Mouse (Mus musculus) forebrain, embryonic 13.5 days (tissue): ENCODE data around the gene Casp8. TPM values are rescaled to one million over a fixed set of nuclear protein-coding genes. Genes with fewer than 3 reads are reported as not detected.
"Not testable (repeated sequence)": the region's sequence is repeated elsewhere in the genome, so short reads cannot be mapped to it uniquely, and the experiment has no call there.

Experiments
- ATAC-seq: fragments of 200-750 bp; cut with Nextera tagmentation; 2 replicates; pipeline ENCODE4 v1.8.0; 2017
- H3K27ac ChIP-seq: fragments of 300-500 bp; sonication (generic); 2 replicates; pipeline ENCODE4 v1.5.1; 2015; ENCODE audit warnings: inconsistent platforms, mild to moderate bottlenecking, moderate library complexity
- H3K27me3 ChIP-seq: fragments of 300-500 bp; sonication (generic); 2 replicates; pipeline ENCODE4 v1.6.1; 2015; ENCODE audit warnings: mild to moderate bottlenecking, inconsistent platforms
- H3K36me3 ChIP-seq: fragments of 300-500 bp; sonication (generic); 2 replicates; pipeline ENCODE4 v1.6.1; 2015; ENCODE audit warnings: mild to moderate bottlenecking, inconsistent platforms; ENCODE audit not compliant: poor library complexity, severe bottlenecking
- H3K4me1 ChIP-seq: fragments of 300-500 bp; sonication (generic); 2 replicates; pipeline ENCODE4 v1.6.1; 2015; ENCODE audit warnings: inconsistent platforms
- H3K4me2 ChIP-seq: fragments of 300-500 bp; sonication (generic); 2 replicates; pipeline ENCODE4 v1.6.1; 2015; ENCODE audit warnings: inconsistent platforms, mild to moderate bottlenecking, moderate library complexity
- H3K4me3 ChIP-seq: fragments of 300-500 bp; sonication (generic); 2 replicates; pipeline ENCODE4 v1.5.1; 2015; ENCODE audit warnings: mild to moderate bottlenecking, inconsistent platforms
- H3K9ac ChIP-seq: fragments of 300-500 bp; sonication (generic); 2 replicates; pipeline ENCODE4 v1.6.1; 2015; ENCODE audit warnings: mild to moderate bottlenecking, inconsistent platforms
- H3K9me3 ChIP-seq: fragments of 300-500 bp; sonication (generic); replicated peaks from 2 replicates; pipeline ENCODE4 v1.6.1; 2016; ENCODE audit warnings: inconsistent platforms
- WGBS: fragments of 180-500 bp; shearing (Covaris S2); methylation state at CpG from one replicate; pipeline ENCODE4 v1.1.7; 2015; 5-methylcytosine and 5-hydroxymethylcytosine counted together
- polyA plus RNA-seq: library from polyadenylated mRNA; unstranded; fragments of >200 nt; fragmentation: Nextera tagmentation; extraction: Ambion mirVana; gene quantifications from 2 replicates; pipeline ENCODE4 v1.2.1, GENCODE M21; 2015

Gene Casp8
- polyA plus RNA-seq, 1 experiment from 2014 or later = 7.2 TPM

DNA sequence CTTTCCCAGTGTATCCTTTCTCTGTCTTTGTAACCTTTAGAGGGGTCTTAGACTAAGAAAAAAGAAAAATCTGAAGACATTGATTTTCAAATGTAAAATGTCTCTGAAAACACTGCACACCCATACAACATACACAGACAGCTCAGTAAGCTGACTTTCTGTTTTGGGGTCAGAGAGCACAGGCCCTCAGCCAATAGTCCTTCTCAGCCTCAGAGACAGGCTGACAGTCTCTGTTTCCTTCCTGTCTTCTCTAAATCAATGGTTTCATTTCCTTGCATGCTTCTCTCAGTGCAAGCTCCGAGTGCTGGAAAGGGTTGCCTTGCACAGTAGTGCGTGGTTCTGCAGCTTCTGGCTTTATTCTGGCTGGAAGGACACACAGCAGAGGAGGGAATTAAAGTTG is 21.3 kb upstream of the Casp8 start:
- WGBS = 83% methylated on average over 2 of the region's 2 CpGs
- Histone ChIP-seq H3K9ac (no peak overlapping the region), H3K4me2 (no peak overlapping the region), H3K9me3 (no peaks in the 10 kb centered on the region), H3K27me3 (no peaks in the 10 kb centered on the region), H3K36me3 (no peaks in the 10 kb centered on the region), H3K4me3 (no peak overlapping the region), H3K4me1 (no peaks in the 10 kb centered on the region), H3K27ac (no peak overlapping the region)
- ATAC-seq = no peak

DNA sequence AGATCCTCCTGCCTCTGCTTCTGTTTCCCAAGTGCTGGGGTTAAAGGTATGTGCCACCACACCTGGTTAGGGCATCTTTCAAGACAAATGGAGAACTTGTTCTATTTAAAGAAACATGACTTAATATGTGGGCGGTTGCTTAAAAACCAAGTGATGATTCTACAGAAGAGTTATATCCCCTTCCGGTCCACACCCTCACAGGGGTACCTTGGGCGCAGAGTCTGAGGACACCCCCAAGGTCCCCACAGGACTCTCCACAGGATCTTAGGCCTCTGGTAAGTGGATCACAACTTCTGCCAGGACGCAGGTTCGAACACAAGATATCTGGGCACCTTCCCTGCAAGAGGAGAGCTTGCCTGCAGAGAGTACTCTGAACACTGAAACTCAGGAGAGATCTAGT is 19.8 kb upstream of the Casp8 start:
- H3K36me3 ChIP-seq = no peaks in the 10 kb centered on the region
- H3K4me1 ChIP-seq = no peaks in the 10 kb centered on the region
- H3K4me2 ChIP-seq = no peak overlapping the region
- ATAC-seq = no peak
- no peaks in the 10 kb centered on the region for H3K9me3 ChIP-seq
- no peak overlapping the region for H3K9ac ChIP-seq
- no peak overlapping the region for H3K27ac ChIP-seq
- 94% methylated on average over 5 of the region's 5 CpGs for WGBS
- H3K27me3 ChIP-seq = no peaks in the 10 kb centered on the region
- H3K4me3 ChIP-seq = no peak overlapping the region

DNA sequence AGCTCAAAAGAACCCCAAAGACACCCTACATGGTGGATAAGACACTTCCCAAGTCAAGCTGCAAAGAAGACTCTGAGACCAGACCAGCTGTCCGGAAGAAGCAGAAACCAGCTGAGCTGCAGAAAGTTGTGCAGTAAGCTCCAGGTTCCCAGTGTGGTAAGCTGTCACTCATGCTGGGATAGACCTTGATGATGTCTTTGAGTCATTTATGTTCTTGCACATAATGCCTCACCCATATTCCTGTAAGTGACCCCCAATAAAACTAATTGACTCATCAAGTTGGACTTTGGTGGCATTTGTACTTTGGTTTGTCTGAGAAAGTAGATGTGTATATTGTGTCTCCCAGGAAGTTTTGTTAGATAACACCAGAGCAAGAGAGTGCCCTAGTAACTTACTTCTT is 17.6 kb upstream of the Casp8 start:
- Histone ChIP-seq H3K9ac (no peak overlapping the region), H3K9me3 (no peaks in the 10 kb centered on the region), H3K4me1 (no peaks in the 10 kb centered on the region), H3K27ac (no peak overlapping the region), H3K27me3 (no peaks in the 10 kb centered on the region), H3K4me2 (no peak overlapping the region), H3K4me3 (no peak overlapping the region), H3K36me3 (no peaks in the 10 kb centered on the region)
- WGBS = 97% methylated on average over 1 of the region's 1 CpGs
- ATAC-seq = no peak

DNA sequence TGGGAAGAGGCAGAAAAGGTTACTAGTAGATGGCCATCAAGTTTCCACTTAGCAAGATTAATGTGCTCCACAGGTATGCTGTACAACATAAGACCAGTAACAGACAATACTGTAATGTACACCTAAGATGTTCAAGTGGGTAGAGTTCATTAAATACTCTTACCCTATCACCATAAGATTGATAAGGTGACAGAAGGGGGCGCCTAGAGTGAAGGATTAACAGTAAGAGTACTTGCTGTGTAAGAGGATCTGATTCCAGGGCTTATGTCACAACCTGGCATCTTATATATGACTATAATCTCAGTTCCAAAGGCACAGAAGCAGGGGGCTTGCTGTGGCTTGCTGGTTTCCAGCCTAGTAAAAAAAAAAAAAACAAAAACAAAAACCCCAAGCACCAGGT is 16.9 kb upstream of the Casp8 start:
- no peak overlapping the region for H3K4me3 ChIP-seq
- no peaks in the 10 kb centered on the region for H3K4me1 ChIP-seq
- WGBS = 18% methylated on average over 1 of the region's 1 CpGs
- H3K4me2 ChIP-seq = no peak overlapping the region
- no peaks in the 10 kb centered on the region for H3K27me3 ChIP-seq
- ATAC-seq = no peak
- no peak overlapping the region for H3K9ac ChIP-seq
- no peaks in the 10 kb centered on the region for H3K36me3 ChIP-seq
- no peak overlapping the region for H3K27ac ChIP-seq
- no peaks in the 10 kb centered on the region for H3K9me3 ChIP-seq

DNA sequence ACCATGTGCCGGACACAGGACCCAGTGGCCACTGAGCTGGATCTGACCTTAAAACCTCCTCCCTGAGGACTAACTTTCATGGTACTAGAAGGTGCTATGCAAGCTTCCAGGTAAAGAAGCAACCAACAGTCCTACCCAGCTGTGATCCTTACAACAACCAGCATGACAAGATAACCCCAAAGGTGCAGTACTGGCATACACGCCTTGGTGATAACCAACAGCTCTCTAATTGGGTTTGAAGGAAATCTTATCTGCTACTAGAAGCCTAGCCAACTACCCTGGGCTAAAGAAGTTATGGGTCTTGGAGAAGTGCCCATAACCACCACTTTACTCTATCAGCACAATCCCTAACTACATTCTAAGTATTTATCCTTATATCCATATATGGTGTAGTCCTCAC is 8.9 kb upstream of the Casp8 start:
- no peak for ATAC-seq
- Histone ChIP-seq H3K4me3 (no peak overlapping the region), H3K27me3 (no peaks in the 10 kb centered on the region), H3K27ac (no peak overlapping the region), H3K9me3 (no peaks in the 10 kb centered on the region), H3K9ac (no peak overlapping the region), H3K4me1 (no peaks in the 10 kb centered on the region), H3K36me3 (no peaks in the 10 kb centered on the region), H3K4me2 (no peak overlapping the region)
- 100% methylated on average over 2 of the region's 2 CpGs for WGBS

DNA sequence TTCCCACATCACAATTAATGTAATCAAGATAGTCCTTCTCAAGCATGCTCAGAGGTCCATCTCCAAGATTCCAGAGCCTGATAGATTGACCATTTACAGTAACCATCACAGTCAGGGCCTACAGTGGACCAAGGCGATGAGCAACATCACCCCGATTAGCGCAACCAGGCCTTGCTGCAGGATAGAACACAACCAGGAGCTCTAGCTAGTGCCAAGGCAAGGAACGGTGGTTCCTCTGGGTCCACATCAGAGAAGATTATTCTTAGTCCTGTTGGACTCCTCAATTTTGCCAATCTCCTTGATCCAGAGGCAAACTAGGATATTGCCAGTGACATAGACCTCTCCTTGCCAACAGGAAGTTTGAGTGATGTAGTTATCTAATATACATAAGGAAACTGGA is 6.8 kb upstream of the Casp8 start:
- no peak overlapping the region for H3K27ac ChIP-seq
- 98% methylated on average over 4 of the region's 4 CpGs for WGBS
- no peak overlapping the region for H3K4me3 ChIP-seq
- H3K4me2 ChIP-seq = no peak overlapping the region
- H3K27me3 ChIP-seq = no peaks in the 10 kb centered on the region
- H3K4me1 ChIP-seq = no peaks in the 10 kb centered on the region
- no peak for ATAC-seq
- no peak overlapping the region for H3K9ac ChIP-seq
- no peaks in the 10 kb centered on the region for H3K36me3 ChIP-seq
- H3K9me3 ChIP-seq = no peaks in the 10 kb centered on the region

DNA sequence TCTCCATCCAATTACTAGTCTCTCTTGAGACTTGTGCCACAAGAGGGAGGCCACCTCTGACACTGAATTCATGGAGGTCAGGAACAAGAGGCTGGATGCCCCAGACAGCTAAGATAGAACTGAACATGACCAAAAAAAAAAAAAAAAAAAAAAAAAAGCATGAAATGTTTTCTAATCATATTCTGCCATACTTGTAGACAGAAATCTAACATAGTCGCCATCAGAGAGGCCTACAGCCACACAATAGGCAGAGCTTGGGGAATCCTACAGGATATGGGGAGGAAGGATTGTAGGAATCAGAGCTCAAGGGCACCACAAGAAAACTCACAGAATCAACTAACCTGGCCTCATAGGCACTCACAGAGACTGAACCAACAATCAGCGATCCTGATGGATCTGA is 469 bp upstream of the Casp8 start:
- H3K36me3 ChIP-seq = no peaks in the 10 kb centered on the region
- no peak overlapping the region for H3K4me2 ChIP-seq
- no peaks in the 10 kb centered on the region for H3K9me3 ChIP-seq
- H3K4me3 ChIP-seq = no peak overlapping the region
- no peaks in the 10 kb centered on the region for H3K27me3 ChIP-seq
- peaks cover 11% of the 10 kb centered on the region for H3K4me1 ChIP-seq
- 51% methylated on average over 2 of the region's 2 CpGs for WGBS
- no peak for ATAC-seq
- no peak overlapping the region for H3K9ac ChIP-seq
- H3K27ac ChIP-seq = no peak overlapping the region

DNA sequence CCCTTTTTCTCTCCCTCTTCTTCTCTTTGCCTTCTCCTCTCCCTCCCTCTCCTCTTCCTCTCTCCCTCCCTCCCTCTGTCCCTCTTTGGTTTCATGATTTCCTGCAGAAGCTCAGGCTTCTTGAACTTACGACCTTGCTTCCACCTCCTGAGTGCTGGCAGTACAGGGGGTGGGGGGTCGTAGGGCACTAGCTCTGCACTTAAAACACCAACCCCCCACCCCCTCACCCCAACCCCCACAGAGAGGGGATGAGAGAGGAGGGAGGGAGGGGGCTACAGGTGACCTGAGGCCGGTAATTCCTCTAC is 837 bp downstream of the Casp8 start:
- H3K9me3 ChIP-seq = no peaks in the 10 kb centered on the region
- 5% methylated on average over 3 of the region's 3 CpGs for WGBS
- H3K4me3 ChIP-seq = peak overlapping the region; percentile 47
- no peak for ATAC-seq
- peaks cover 11% of the 10 kb centered on the region for H3K4me1 ChIP-seq
- H3K4me2 ChIP-seq = peak overlapping the region; percentile 82
- no peaks in the 10 kb centered on the region for H3K36me3 ChIP-seq
- H3K27ac ChIP-seq = no peak overlapping the region
- peak overlapping the region; percentile 66; the same call in 1 of the 2 replicates for H3K9ac ChIP-seq
- no peaks in the 10 kb centered on the region for H3K27me3 ChIP-seq

DNA sequence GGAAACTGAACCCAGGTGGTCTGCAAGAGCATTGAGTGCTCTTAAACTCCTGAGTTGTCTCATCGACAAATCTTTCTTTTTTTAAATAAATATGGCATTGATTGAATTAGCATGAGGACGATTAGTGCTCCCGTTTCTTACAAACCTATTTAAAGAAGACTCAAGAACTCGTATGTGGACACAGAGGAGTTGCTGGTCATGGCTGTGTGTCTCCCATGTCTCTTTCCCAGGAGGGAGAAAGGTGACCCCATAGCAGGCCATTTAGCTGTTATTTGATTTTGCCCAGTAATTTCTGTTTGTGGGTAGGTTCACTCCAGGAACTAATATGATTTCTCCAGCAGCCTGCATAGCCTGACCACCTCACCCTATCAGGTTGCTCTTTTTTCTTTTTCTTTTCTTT is 1.7 kb downstream of the Casp8 start:
- 79% methylated on average over 4 of the region's 4 CpGs for WGBS
- peaks cover 11% of the 10 kb centered on the region for H3K4me1 ChIP-seq
- H3K27ac ChIP-seq = no peak overlapping the region
- H3K4me2 ChIP-seq = no peak overlapping the region
- H3K27me3 ChIP-seq = no peaks in the 10 kb centered on the region
- no peaks in the 10 kb centered on the region for H3K9me3 ChIP-seq
- H3K36me3 ChIP-seq = no peaks in the 10 kb centered on the region
- no peak overlapping the region for H3K9ac ChIP-seq
- ATAC-seq = no peak
- no peak overlapping the region for H3K4me3 ChIP-seq

DNA sequence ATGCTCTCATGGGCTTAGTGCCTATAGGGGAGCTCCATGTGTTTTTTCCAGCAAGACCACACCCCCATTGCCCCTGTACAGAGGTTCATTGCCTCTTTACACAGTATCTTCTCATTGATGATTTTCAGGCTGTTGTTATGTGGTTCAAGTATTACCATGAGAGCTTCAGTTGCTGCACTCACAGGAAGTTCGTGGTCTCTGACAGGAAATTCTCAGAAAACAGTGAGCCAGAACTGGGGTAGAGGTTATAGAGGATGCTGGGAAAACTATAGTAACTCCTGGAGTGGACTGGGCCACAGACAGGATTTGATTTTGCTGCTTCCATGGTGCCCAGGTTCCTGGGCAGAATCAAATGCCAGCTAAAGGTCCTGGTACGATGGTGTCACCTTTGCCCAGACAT is 2.2 kb downstream of the Casp8 start:
- Histone ChIP-seq H3K4me3 (no peak overlapping the region), H3K27ac (no peak overlapping the region), H3K4me1 (peaks cover 11% of the 10 kb centered on the region), H3K4me2 (no peak overlapping the region), H3K27me3 (no peaks in the 10 kb centered on the region), H3K9me3 (no peaks in the 10 kb centered on the region), H3K36me3 (no peaks in the 10 kb centered on the region), H3K9ac (no peak overlapping the region)
- no peak for ATAC-seq
- 95% methylated on average over 2 of the region's 2 CpGs for WGBS

DNA sequence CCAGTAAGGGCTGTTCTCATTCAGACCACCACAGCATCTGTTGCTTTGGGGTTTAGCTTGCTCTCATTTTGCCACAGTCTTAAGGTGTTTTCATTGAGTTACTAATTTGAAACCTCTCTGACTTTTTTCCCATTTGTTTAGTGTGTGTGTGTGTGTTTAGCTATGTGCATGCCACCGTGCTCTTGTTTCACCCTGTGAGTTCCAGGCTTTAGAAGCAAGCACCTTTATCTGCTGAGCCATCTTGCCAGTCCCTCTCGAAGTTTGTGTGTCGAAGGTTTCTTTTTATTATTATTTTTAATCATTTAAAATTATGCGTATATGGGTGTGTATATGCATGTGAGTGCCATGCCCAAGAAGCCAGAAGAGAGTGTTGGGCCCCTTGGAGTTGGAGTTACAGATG is 3.7 kb downstream of the Casp8 start:
- Histone ChIP-seq H3K9me3 (no peaks in the 10 kb centered on the region), H3K36me3 (no peaks in the 10 kb centered on the region), H3K9ac (no peak overlapping the region), H3K4me2 (no peak overlapping the region), H3K4me1 (peaks cover 11% of the 10 kb centered on the region), H3K4me3 (no peak overlapping the region), H3K27ac (no peak overlapping the region), H3K27me3 (no peaks in the 10 kb centered on the region)
- ATAC-seq = no peak
- 94% methylated on average over 4 of the region's 4 CpGs for WGBS

DNA sequence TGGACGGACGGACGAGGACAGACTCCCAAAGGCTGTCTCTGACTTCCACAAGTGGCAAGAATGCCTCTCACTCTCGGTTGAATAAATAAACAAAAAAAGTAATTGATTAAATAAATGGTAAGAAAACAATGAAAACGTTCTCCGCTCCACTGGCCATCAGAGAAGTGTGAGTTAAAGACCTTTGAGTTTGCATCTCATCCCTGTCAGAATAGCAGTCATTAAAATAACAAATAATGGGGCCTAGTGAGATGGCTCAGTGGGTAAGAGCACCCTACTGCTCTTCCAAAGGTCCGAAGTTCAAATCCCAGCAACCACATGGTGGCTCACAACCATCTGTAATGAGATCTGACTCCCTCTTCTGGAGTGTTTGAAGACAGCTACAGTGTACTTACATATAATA is 5.5 kb downstream of the Casp8 start:
- not testable (repeated sequence) for ATAC-seq, H3K27ac ChIP-seq, H3K4me1 ChIP-seq, H3K4me3 ChIP-seq, H3K36me3 ChIP-seq, H3K9ac ChIP-seq, H3K27me3 ChIP-seq, H3K4me2 ChIP-seq, H3K9me3 ChIP-seq
- WGBS = 69% methylated on average over 7 of the region's 7 CpGs

DNA sequence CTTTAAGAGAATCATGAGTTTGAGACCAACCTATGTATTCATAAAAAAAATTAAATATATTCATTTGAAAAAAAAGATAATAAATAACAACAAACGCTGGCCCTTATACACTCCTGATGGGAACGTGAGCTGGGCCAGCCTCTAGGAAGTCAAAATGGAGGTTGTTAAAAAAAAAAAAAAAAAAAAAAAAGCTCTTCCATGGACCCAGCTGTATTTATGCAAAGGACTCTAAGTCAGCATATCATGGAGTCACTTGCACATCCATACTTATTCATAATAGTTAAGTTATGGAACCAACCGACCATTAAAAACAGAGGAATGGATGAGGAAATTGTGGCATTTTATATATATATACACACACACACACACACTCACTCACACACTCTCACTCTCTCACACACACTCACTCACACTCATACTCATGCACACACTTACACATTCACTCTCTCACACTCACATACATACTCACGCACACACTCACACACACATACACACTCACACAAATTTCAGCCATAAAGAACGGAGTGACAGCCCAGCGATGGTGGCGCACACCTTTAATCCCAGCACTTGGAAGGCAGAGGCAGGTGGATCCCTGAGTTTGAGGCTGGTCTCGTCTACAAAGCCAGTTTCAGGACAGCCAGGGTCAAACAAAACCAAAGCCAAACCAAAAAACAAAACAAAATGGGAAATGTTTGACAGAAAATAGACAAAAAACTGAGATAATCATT is 6.5 kb downstream of the Casp8 start:
- H3K4me3 ChIP-seq = no peak overlapping the region
- no peaks in the 10 kb centered on the region for H3K4me1 ChIP-seq
- no peaks in the 10 kb centered on the region for H3K36me3 ChIP-seq
- H3K9me3 ChIP-seq = no peaks in the 10 kb centered on the region
- no peak for ATAC-seq
- H3K9ac ChIP-seq = no peak overlapping the region
- H3K4me2 ChIP-seq = no peak overlapping the region
- WGBS = 93% methylated on average over 8 of the region's 8 CpGs
- no peak overlapping the region for H3K27ac ChIP-seq
- no peaks in the 10 kb centered on the region for H3K27me3 ChIP-seq
